Mouse (Mus musculus): ENCODE measurements around the gene Osbp.
A peak's percentile ranks its signal among the peaks of the same experiment; 100 is the strongest.

Osbp gene

GRCm38 (mm10) chr19:12011560-12012556 lies 46.1 kb downstream of the Osbp start:
- DNase-seq: peak; percentile 81

GRCm38 (mm10) chr19:12012615-12013014 lies 46.9 kb downstream of the Osbp start:
- no peak for DNase-seq

DNA sequence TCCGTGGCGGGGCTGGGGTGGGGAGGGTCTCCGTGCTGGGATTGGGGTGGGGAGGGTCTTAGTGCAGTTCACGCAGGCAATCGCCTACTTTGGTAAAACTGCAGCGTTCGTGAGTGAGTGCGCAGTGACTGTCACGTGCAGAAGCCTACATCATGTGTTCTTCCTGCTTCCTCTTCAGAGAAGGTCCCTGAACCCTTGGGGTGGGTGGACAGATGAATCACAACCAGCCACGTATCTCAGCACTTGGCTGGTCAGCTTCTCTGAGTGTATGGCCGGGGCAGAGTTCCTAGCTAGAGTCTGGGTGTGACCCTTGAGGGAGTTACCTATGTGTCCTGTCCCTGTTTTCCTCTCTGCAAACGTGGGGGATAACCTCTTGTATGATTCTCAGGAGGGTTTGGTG lies 47.5 kb downstream of the Osbp start:
- DNase-seq: peak; percentile 51

- DNase-seq: no peak
These were observed 50.0 kb downstream of the Osbp start for GRCm38 (mm10) chr19:12015708-12016107.

- DNase-seq: no peak
These were observed 50.5 kb downstream of the Osbp start for GRCm38 (mm10) chr19:12016192-12016591.

- DNase-seq: no peak
These were observed 58.4 kb downstream of the Osbp start for GRCm38 (mm10) chr19:12024149-12024548.

DNA sequence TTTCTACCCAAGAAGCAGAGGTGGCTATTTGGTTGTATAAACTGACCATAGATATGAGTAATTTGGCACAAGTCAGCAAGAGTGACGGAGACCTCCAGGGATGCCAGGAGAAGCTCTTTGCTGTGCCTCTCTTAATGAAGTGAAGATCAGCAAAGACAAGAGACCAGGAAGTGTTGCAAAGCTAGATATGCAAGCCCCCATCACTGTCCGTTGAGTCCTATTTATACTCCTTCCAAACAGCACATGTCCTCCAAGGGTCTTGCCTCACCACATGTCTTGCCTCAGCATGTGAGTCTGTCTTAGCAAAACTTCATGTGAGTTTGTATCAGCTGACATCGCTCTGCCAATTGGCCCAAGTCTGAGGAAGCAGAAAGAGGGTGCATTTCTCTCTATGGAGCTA lies 59.6 kb downstream of the Osbp start:
- DNase-seq: no peak

- no peak for DNase-seq
These were observed 60.9 kb downstream of the Osbp start for GRCm38 (mm10) chr19:12026606-12027005.

- DNase-seq: no peak
These were observed 72.0 kb downstream of the Osbp start for GRCm38 (mm10) chr19:12037727-12038126.

DNA sequence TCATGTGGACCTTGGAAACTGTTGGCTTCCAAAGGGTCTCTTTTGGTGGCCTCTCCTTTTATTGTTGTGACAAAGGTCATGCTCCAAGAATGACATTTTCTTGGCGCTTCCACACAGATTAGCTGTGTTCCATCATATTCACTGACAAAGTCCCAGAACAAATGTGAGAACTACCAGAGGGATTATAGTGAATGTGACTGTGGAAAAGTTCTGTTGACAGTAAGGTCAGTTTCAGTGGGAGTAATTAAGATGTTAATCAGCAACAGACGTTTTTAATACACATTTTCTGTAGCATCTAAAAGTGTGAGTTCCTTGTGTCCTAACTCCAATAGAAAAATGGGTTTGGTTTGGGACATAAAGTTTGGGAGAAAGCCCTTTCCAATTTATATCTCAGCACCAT lies 75.5 kb downstream of the Osbp start, which contains the start of gene Olfr1423:
Olfr1423 (minus strand) TSS at position 101 of the 400 bp plus-strand sequence.
- DNase-seq: no peak

DNA sequence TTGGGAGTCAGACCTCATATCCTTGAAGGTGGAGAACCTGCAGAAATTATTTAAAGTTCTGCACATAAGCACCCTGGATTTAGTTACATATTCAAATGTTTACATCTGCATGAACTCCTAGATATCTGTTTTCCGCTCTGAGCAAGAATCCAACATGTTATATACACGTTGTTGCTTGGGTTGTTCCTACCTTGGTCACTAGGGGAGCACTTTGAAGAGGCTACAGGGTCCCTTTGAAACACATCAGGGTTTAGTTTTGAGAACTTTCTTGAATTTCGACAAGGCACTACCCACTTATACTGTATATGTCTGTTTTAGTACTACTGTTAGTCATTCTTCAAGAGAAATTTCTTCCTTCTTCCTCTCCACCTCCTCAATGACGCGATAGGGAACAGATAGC lies 77.4 kb downstream of the Osbp start:
- no peak for DNase-seq
